Mouse (Mus musculus): ENCODE data around the gene Nkap.

Nkap gene

DNA sequence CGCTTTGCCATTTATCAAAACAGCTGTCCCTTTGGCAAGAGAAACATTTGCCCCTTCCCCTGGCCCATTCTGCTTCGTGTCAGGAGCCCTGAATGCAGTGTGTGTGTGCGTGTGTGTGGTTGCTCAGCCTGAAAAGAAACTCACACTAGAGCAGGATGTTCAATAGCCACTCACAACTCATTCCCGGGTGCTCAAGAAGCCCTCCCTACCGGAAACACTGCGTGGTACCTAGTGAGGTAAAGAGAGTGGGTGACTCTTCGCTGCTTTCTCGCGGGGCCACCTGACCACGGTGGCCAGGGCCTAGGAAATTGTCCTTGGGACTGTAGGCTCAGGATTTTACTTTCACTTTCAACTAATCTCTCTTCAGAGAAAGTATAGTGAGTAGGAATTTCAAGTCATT, 34.6 kb downstream of the Nkap start:
- no peak for DNase-seq

DNA sequence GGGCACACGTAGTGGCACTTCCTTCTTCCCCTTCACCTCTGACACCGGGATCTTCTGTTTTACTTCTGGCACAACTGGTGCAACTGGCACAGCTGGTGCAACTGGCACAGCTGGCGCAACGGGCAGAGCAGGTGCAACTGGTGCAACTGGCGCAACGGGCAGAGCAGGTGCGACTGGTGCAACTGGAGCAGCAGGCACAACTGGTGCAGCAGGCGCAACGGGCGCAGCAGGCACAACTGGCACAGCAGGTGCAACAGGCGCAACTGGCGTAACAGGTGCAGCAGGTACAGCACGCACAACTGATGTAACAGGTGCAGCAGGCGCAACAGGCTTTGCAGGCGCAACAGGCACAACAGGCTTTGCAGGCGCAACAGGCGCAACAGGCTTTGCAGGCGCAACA, 36.5 kb downstream of the Nkap start:
- no peak for DNase-seq

DNA sequence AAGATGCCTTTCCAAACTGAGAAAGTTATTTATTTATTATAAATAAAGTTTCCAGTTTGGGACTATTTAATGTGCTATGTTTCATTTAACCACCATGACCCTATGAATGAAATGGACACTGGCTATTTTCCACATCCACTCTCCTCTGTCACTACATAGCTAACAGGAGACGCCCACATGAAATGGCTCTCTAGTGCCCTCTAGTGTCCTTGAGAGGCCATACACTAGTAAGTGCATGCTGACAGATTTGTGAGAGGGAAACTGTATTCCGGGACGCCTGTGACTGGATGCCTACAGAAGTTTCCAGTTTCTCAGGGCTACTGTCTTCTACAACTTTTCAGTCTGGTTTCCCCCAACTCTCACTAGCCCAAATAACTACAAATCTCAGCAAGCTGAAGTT, 40.5 kb downstream of the Nkap start:
- DNase-seq: peak; percentile 48 to 55

DNA sequence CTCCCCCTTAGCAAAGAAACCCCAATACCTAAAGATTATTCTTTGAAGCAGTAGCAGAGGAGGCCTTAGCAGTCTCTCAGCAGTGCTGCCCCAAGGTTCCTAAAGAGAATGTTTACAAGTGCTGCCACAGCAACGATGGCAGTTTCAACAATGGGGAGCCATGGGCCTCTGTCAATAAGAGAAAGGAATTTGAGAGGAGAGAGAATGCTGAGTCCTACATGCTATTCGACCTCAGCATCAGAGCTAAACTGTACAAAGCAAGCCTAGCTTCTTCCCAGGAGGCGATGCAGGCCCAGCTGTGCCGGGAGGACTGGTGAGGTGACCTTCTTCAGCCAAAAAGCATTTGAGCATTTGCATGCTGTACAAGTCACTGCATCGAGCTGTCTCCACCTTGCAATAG, 42.1 kb downstream of the Nkap start, which contains the start of gene Akap14:
Gene Akap14 (minus strand): TSS at position 101 of the 400 bp plus-strand sequence.
- DNase-seq: no peak

DNA sequence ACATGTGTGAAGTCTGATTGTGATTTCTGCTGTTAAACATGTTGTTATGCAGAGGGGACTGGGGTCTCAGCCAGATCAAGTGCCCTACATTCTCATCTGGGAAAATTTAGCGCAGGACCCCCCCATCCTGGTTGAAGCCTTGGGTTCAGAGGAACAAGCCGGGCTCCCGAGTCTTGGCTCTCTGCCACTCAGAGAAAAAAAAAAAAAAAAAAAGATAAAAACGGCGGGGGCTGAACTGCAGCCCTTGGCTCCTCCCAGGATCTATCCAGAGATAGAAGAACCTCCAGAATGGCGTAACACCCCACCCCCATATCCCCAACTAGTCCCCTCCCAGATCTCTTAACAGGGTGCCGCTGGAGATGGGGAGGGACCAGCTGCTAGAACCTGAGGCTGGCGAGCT, 57.8 kb downstream of the Nkap start:
- peak; percentile 4 to 13 for DNase-seq

DNA sequence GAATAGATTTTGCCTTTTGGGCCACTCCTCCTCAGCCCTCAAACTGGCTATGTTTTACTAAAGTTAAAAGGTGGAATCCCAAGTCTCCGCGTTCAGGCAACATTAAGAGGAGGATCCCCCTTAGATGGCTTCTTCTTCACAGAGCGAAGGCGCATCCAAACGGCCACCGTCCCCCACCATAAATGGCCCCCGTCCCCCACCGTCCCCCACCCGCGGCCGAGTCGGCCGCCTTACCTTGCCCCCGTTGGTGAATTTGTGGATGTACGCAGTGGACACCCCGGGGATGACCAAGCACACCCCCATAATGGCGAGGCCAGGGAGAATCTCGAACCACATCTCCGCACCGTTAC, 64.1 kb downstream of the Nkap start:
- no peak for DNase-seq

DNA sequence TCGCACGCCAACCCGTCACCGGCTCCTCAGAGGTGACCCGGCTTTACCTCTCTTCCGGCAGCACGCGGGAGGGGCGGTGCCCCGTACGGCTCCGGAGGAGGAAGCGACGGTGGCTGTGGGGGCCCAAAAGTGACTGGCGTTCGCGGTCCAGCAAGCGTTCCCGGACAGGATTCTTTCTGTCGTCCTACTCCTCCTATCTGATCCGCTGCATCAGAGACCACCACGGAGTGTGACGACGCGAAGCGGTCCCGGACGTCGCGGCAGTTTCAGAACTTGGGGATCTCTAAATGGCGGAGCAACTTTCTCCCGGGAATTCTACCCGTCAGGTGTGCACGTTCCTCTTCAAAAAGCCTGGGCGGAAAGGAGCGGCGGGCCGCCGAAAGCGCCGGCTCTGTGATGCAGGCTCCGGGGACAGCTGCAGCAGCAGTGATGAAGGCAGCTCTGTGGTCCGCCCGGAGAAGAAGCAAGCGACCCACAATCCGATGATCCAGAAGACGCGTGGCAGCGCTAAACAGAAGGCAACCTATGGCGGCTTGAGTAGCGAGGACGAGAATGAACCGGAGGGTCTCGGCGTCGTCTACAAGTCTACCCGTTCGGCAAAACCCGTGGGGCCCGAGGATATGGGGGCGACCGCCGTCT, 64.6 kb downstream of the Nkap start, which contains the start of the genes Ndufa1 and Rnf113a1:
Gene Ndufa1 (minus strand): TSS at position 59 of the 639 bp plus-strand sequence.
Gene Rnf113a1 (plus strand): TSS at position 141 of the 639 bp plus-strand sequence.
- peak; percentile 87 to 91 for DNase-seq

DNA sequence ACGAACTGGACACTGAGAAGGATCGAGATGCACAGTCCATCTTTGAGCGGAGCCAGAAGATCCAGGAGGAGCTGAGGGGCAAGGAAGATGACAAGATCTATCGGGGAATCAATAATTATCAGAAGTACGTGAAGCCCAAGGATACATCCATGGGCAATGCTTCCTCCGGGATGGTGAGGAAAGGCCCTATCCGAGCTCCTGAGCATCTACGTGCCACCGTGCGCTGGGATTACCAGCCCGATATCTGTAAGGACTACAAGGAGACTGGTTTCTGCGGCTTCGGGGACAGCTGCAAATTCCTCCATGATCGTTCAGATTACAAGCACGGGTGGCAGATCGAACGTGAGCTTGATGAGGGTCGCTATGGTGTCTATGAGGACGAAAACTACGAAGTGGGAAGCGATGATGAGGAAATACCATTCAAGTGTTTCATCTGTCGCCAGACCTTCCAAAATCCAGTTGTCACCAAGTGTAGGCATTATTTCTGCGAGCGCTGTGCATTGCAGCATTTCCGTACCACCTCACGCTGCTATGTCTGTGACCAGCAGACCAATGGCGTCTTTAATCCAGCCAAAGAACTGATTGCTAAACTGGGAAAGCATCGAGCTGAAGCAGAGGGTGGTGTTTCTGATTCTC, 65.3 kb downstream of the Nkap start:
- DNase-seq: peak in 1 of 2 experiments; percentile 13

DNA sequence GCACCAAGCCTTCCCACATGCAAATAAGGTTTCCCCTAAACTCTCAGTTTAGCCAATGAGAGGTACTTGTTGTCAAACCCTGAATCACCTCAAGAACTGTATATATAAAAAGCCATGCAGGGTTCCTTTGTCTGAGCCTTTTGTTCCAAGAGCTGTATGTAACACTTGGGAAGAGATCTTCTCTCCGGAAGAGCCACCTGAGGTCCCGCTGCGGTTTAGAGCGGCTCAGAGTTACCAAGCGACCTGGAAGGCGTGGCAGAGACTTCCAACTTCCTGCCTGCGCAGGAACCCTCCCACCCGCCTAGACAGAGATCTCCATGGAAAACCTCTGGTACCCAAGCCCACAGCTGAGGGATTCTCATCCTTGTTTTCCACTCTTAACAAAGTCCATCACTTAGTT, 72.1 kb downstream of the Nkap start:
- no peak for DNase-seq

All from cerebellum, postnatal 10 days (tissue).